Mouse (Mus musculus) inflammation-experienced regulatory T-cells (primary cell): ENCODE results near the gene P2ry6. TPM values are rescaled to one million over a fixed set of nuclear protein-coding genes. Genes with fewer than 3 reads are reported as not detected.

ENCODE experiments used
- polyA plus RNA-seq, 2 experiments: library from polyadenylated mRNA; unstranded; fragments of 100-300 nt; shearing (Covaris generic); gene quantifications; one replicate each; pipeline ENCODE4 v1.2.1; 2017

The P2ry6 gene
- 1 to 10 TPM in 1 of 2 experiments, under 1 TPM in 1; 0.23 to 1.4 TPM for polyA plus RNA-seq

GRCm38 (mm10) chr7:100974135-100974903 is at the start of gene P2ry6:
Gene P2ry6 (minus strand): TSS chr7:100974649.

GRCm38 (mm10) chr7:101012541-101012940 is 38.1 kb upstream of the P2ry6 start, which contains the start of gene P2ry2:
Gene P2ry2 (minus strand): TSS chr7:101012866.

GRCm38 (mm10) chr7:100931926-100932480 is 42.4 kb downstream of the P2ry6 start, which contains the start of gene Arhgef17:
Gene Arhgef17 (minus strand): TSS chr7:100932107.

Other genes starting within 250 kb of the P2ry6 start
- 10 to 100 TPM; 23.8 to 33.8 TPM for gene Relt, start 111.2 kb downstream of the P2ry6 start, polyA plus RNA-seq
- gene Arhgef17, start 42.5 kb downstream of the P2ry6 start, polyA plus RNA-seq = under 1 TPM; 0.29 to 0.73 TPM
- gene P2ry2, start 38.2 kb upstream of the P2ry6 start, polyA plus RNA-seq = under 1 TPM in 1 of 2 experiments, not detected in 1; 0.16 TPM
- gene Fchsd2, start 118.2 kb upstream of the P2ry6 start, polyA plus RNA-seq = 10 to 100 TPM; 30.3 to 37.8 TPM